Mouse (Mus musculus): ENCODE data around the gene Rpp30.
A peak's percentile ranks its signal among the peaks of the same experiment; 100 is the strongest.

Gene Rpp30

DNA sequence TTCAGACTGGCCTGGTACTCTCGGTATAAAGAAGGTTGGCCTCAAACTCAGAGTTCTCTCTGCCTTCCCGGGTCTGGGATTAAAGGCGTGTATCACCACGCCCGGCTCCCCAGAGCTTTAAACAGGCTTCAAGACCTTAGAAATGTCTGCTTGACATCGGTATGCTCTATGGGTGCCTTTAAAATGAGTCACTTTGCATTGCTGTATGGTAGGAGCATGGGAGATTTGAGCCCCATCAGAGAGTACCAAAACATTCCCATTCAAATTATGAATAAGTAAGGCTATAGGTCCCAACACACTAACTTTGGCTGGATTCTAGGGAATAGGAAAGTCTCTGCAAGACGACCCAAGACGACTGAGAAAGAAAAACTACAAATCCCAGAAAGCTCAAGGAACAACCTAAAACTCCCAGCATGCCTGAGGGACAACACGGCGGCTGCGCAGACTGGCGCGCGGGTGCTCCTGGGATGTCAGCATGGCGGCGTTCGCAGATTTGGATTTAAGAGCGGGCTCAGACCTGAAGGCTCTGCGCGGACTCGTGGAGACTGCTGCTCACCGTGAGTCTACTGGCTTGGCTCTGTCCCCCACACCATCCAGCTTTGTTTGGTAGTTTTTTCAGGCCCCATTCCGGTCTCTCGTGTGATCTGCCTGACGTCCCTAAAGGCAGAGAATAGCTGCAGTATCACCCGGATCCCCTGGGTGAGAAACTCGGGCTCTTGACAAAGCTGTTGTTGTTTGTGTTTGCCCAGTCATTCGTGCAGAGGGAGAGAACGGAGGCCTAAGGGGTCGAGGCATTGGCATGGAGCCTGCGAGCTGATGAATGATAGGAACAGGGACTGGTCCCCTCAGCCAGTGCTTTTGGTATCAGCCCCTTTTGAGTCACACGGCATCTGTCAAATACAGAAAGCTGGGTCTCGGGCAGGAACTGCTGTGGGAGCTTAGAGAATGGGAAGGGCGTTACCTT, at the start of gene Rpp30:
Rpp30 (plus strand) TSS at position 455 of the 964 bp plus-strand sequence.
- DNase-seq (ENCODE audit: low read depth, low spot score) = peak; percentile 92

GRCm38 (mm10) chr19:36046046-36046445, 37.5 kb upstream of the Rpp30 start:
- DNase-seq (ENCODE audit: low read depth, low spot score) = no peak

- peak; percentile 35 for DNase-seq (ENCODE audit: low read depth, low spot score)
These were observed 26.9 kb upstream of the Rpp30 start for GRCm38 (mm10) chr19:36056502-36057221.

DNA sequence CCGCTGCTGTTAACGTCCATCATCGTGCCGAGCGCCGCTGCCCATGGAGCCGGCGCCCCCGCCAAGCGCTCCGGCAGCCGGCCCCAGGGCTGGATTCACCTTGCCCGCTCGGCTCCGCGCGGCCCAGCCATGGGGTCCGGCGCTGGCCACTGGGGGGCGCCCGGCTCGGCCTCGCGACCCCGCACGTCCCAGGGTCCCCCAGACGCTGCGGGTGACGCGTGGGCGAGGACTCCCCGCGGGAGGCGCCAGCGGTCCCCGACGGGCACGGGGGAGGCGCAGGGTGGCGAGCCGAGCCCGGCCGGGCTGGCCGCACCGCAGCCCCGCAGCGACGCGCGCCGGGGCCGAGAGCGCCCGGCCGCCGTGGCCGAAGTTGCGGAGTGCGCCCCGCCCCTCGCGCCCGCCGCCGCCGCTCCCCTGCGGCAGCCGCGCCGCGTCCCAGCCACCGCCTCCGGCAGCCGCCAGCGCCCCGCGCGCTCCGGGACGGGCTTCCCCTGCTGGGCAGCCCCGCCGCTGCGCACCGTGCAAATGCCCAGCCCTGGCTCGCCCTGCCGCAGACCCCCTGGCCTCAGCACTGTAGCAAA, 26.2 kb upstream of the Rpp30 start, which contains the start of gene Htr7:
Htr7 (minus strand) TSS at position 277 of the 581 bp plus-strand sequence.
- peak; percentile 16 for DNase-seq (ENCODE audit: low read depth, low spot score)

DNA sequence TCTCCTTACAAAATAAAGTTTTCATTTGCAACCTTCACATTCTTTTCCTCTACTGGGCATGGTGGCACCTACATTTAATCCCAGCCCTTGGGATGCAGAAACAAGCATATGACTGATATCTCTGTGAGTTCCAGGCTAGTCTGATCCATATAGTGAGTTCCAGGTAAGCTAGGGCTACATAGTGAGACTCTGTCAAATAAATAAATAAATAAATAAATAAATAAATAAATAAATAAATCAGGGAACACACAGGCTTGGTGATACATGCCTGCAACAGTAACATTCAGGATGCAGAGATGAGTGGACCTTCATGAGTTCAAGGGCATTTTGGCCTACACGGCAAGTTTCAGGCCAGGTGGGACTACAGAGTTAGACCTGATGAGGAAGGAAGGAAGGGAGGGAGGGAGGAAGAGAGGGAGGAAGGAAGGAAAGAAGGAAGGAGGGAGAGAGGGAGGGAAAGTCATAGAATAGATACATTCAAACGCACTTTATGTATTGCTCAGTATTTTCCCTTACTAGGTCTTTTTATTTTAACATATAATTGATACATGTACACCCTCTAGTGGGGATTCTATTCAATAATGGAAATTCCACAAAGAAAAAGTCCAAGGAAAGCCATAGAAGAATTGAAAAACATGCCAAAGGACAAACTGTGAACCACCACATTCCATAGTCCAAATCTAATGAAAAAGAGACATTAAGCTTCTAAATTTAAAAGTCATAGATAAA, 20.6 kb upstream of the Rpp30 start:
- DNase-seq (ENCODE audit: low read depth, low spot score) = no peak

GRCm38 (mm10) chr19:36082606-36083261, 782 bp upstream of the Rpp30 start:
- DNase-seq (ENCODE audit: low read depth, low spot score) = peak; percentile 80

- DNase-seq (ENCODE audit: low read depth, low spot score) = peak; percentile 49
These were observed 7.3 kb downstream of the Rpp30 start for GRCm38 (mm10) chr19:36090781-36091180.

GRCm38 (mm10) chr19:36097194-36097593, 13.7 kb downstream of the Rpp30 start:
- no peak for DNase-seq (ENCODE audit: low read depth, low spot score)

- no peak for DNase-seq (ENCODE audit: low read depth, low spot score)
These were observed 14.7 kb downstream of the Rpp30 start for GRCm38 (mm10) chr19:36098265-36098664.

- DNase-seq (ENCODE audit: low read depth, low spot score) = no peak
These were observed 15.4 kb downstream of the Rpp30 start for GRCm38 (mm10) chr19:36098916-36099315.

DNA sequence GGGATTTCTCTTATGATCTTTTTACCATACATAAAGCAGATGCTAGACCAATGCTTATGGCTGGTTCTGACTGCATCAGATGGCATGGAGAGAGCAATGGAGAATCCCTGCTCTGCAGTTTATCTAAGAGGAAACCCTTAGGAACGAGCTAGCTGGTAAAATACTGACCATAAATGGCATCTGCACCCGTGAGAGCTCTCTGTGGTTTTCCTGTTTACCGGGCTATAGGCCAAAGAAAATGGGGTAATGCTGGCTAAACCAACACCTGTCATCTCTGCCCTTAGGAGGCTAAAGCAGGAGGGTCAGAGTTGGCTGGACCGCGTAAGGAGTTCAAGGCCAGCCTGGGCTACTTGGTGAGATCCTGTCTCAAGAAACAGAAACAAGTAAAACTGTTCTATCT, 20.4 kb downstream of the Rpp30 start:
- no peak for DNase-seq (ENCODE audit: low read depth, low spot score)

DNA sequence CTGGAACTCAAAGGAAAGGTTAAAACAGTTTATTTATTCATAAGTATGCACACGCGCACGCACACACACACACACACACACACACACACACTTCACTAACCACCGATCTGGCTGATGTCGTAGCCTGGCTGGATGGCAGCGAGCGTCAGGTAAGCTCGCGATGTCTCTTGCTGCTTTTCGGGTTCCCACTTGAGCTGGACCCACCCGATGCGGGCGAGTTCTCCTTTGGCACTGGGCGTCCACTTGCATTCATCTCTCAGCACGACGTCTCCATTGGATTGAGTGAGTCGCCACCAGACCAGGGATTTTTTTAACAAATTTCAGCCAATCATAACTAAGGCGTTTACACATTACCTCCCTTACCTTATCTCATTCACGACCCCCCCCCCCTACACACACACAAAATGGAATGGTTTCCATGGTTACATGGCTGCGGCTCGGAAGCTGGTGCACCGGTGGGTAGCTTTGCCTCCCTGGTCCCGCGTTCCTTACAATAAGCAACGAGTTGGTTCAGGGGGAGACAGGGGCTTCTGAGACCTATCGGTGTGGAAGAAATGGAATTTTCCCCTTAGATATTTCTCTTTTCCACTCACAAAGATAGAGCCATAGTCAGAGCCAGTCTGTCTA, 25.9 kb downstream of the Rpp30 start:
- peak; percentile 19 for DNase-seq (ENCODE audit: low read depth, low spot score)

DNA sequence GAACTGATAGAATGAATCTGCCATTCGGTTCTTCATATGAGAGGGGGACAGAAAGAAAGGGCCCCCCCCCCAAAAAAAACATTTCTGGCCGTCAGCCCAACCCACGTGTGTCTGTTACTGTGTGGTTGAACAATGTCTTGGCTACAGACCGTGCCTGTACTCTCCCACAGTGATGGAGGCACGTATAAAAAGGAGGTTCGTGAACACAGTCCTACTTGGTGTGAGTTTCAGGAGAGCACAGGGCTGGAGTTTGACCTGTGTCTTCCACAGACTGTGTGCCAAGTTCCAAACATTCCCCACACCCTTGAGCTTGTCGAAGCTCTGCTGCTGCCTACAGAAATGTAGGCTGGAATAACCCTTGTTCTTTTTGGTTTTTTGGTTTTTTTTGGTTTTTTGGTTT, 26.9 kb downstream of the Rpp30 start:
- DNase-seq (ENCODE audit: low read depth, low spot score) = no peak

- peak; percentile 64 for DNase-seq (ENCODE audit: low read depth, low spot score)
These were observed 27.8 kb downstream of the Rpp30 start for GRCm38 (mm10) chr19:36111054-36111895.

DNA sequence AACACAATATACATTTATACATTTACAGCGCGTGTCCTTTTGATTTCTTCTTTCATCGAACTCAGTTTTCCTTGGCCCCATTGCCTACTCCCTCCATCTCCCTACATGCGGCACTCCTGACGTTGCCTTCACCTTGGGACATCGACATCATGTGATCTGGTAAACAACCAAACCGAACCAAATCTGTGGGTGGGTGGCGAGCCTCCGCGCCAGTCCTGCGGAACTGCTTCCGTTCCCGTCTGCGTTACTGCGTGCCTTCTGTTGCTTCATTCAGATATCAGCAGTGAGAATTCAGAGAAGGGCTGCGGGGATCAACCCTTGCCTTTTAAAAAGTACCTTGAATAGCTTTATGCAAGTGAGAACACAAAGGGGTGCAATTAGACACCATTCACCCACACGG, 28.5 kb downstream of the Rpp30 start:
- DNase-seq (ENCODE audit: low read depth, low spot score) = no peak

DNA sequence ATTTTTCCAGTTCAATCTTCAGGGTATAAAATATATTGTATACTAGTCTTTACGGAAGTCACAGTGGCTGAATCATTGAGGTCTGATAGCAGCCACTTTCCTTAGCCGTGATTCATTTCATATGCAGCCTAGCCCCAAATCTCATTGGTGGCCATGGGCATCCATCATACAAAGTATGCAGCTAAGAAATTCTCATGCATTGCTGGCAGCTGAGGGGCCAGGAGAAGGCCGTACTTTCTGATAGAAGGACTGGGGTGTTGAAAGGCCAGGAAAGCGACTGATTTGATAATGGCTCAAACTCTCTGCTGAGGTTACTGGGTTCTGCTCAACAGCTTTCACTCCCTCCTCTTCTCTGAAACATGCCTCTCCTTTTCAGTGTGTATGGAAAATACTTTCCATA, 32.7 kb downstream of the Rpp30 start:
- DNase-seq (ENCODE audit: low read depth, low spot score) = no peak

GRCm38 (mm10) chr19:36119219-36119618, 35.7 kb downstream of the Rpp30 start:
- no peak for DNase-seq (ENCODE audit: low read depth, low spot score)

- no peak for DNase-seq (ENCODE audit: low read depth, low spot score)
These were observed 36.4 kb downstream of the Rpp30 start, which contains the start of gene Ankrd1 for GRCm38 (mm10) chr19:36119783-36120471. Gene Ankrd1 (minus strand): TSS chr19:36120099.

- peak; percentile 68 for DNase-seq (ENCODE audit: low read depth, low spot score)
These were observed 40.7 kb downstream of the Rpp30 start for GRCm38 (mm10) chr19:36124203-36124602.
